Mouse (Mus musculus): ENCODE measurements at regions not wholly inside any gene's neighbourhood (a gene's known extent, or its start where the extent isn't known, plus 50 kb on each side); places are given as distances from the start of the nearest gene placed in this dataset.

DNA sequence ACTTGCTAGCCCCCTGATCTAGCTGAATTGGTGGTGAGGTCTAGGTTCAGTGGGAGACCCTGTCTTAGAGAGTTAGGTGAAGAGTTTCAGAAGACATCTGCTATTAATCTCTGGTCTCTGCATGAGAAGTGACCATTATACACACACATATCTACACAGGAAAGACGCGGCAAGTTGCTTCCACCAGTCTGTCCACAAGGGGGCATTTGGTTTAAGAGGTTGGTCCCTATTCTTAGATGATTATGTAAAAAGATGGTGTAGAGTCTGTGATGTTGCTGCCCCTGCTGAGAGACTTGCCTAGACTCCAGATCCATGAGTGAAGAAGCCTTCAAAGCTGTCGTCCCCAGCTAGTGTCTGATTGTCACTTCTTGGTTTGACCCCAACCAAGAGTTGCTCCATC lies 425.5 kb downstream of the Etnk1 start:
- DNase-seq (ENCODE audit: low spot score in 2 of 2), result no peak
- intact Hi-C loops (cut with DNase I), result no loop called here

DNA sequence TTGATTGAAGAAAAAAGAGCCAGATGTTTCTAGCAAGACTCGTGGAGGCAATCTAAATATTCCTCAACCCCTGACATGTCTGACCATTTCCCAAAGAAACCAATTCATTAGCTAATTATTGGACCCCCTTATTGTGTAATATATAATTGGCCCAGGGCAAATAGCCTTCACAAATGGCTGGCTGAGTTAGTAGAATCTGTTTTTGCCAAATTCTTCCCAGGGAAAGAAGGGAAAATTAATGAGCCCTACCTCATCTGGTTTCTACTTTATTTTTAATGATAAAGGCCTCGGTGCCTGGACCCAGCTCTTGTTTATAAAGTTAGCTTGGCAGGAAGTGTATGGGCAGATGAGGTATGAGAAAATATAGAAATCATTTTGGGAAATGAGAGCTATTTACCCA lies 428.5 kb downstream of the Etnk1 start:
- DNase-seq (ENCODE audit: low spot score in 2 of 2), result no peak
- intact Hi-C loops (cut with DNase I), result no loop called here

DNA sequence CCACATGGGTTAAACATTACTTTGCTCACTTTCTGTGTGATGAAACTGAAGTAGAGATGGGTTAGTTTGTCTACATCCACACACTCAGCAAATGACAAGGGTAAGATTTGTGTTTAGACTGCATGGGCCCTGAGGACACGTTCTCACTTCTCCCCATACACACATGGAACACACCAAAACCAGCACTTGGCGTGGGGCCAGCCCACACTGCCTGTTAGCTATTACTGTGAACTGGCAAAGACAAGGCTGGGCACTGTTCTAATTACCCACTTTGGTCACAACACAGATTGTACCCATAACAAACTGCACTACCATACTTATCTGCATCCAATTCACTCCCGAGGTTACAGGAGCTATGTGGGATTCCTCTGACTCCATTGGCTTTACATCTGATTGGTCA lies 430.4 kb downstream of the Etnk1 start:
- intact Hi-C loops (cut with DNase I), result no loop called here
- no peak for DNase-seq (ENCODE audit: low spot score in 2 of 2)

DNA sequence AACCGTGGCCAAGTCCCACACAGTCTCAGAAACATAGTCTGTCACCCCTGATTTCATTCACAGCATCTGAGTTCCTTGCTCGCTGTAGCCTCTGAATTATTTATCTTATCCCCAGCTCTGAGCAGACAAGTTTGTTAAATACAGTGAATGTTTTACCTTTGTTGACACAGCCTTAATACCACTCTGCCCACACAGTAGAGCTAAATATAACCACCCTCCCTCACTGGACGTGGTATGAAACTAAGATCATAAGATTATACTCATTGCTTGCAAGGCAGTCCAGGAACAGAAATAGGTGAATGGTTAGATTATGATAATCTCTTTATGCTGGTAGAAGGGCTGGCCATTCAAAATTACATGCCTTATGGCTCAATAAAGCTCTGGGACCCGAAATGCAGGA lies 431.9 kb downstream of the Etnk1 start:
- DNase-seq (ENCODE audit: low spot score in 2 of 2), result no peak
- intact Hi-C loops (cut with DNase I), result no loop called here

DNA sequence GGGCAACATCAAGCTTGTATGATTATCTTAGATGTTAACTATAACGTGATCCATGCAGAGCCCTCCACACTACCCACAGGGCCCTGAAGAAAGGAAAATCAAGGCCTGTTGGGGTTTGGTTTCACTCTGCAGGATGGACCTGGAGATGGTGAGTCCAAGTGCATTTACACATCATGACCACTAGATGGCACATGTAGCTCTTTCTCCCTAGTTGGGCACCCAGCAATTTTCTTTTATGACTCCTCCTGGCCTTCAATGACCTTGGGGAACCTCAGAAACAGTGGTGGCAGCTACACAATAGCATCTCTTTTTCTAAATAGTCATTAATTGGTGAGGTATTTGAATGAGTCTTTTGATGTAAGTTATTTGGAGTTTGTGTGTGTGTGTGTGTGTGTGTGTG lies 442.1 kb downstream of the Etnk1 start:
- no peak for DNase-seq (ENCODE audit: low spot score in 2 of 2)
- intact Hi-C loops (cut with DNase I), result no loop called here

DNA sequence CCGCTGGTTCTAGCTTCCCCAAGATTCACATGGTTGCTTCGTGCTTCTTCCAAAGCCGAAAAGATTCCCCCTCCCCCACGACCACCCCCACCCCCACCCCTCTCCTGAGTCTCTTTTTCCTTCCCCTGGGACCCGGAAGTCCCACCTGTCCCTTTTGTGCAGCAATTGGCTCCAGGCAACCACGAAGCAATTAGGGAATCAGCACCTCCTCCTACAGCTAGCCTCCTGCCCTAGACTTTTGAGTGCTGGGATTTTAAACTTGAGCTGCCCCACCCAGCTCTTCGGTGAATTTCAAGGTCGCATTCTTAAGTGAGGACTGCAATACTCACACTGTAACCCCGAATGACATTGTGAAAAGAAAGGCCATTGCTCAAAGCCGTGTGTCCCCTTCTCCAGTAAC lies 445.9 kb downstream of the Etnk1 start:
- intact Hi-C loops (cut with DNase I), result no loop called here
- no peak for DNase-seq (ENCODE audit: low spot score in 2 of 2)

DNA sequence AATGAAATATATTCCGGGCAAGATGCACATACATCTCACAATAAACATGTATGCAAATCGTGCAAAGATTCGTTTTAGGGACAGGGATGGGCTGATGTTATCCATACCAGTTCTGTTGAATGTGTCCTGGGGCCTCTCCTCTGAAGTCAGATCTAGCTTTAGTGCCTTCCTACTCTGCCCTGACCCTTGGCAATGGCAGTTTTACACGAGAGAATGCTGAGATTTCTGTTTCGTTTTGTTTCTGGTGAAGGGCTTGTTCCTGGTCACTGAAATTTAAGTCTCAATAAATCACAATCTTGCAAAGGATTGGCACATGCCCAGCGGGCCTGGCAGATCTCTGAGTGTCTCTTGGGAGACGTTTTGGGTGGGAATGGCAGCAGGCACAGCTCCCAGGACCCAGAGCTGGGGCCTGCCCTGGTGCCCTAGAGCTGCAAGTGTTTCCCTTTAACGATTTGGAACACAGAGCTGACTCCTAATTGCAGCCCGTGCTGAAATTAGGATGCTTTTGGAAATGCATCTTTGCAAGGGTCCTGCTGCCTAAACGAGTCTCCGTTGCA lies 447.5 kb downstream of the Etnk1 start:
- intact Hi-C loops (cut with DNase I), result no loop called here
- no peak for DNase-seq (ENCODE audit: low spot score in 2 of 2)

DNA sequence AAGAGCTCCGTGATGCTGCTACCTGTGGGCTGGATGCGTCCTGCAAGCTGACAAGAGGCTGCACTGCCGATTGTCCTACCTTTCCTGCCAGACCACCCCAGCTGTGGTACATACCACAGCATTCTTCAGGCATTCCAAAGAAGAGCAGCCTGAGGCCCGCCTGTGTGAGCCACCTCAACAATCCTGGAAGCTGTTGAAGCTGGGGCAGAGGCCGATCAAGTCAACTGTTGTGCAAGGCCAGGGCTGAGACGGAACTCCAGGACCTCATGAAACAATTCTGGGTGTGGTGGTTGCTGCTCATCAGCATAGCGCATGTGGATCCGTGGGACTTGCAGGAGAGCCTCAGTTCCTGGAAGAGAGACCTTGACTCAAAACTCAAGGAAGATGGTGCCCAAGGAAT lies 448.3 kb downstream of the Etnk1 start:
- intact Hi-C loops (cut with DNase I), result no loop called here
- DNase-seq (ENCODE audit: low spot score in 2 of 2), result no peak

DNA sequence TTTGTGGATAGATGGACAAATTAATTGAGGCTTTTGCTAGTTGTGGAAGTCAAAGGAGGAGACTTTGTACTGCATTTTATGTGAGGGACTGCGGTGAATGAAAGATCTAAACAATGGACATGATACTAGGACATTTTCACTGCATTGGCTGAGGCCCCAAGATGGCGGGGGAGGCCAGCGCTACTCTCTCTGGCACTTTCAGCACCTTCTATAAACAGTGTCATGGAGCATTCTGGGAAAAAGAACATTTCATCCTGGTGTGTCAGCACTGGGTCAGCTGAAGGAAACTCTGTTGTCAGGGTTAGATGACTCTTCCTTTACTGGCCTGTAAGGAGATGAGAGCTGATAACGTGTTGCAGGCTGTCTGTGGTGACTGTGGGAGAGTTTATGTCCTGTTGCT lies 449.4 kb downstream of the Etnk1 start:
- intact Hi-C loops (cut with DNase I), result no loop called here
- no peak for DNase-seq (ENCODE audit: low spot score in 2 of 2)

DNA sequence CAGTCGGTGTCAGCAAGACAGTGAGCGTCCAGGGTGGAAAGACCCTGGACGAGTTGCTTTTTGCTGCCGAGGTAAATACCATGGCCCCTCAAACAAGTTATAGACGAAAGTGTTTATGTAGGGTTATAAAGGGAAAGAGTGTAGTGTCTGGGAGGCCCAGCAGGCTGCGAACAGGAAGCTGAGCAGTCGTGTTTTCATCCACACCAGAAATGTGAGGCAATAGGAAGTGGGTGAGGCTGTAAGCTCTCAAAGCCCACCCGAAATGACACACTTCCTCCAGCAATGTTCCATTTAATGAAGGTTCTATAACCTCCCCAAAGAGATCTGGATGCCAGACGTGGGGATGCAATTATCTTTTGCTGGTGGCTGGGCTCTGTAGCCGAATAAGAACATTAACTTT lies 451.5 kb downstream of the Etnk1 start:
- DNase-seq (ENCODE audit: low spot score in 2 of 2), result no peak
- intact Hi-C loops (cut with DNase I), result no loop called here

DNA sequence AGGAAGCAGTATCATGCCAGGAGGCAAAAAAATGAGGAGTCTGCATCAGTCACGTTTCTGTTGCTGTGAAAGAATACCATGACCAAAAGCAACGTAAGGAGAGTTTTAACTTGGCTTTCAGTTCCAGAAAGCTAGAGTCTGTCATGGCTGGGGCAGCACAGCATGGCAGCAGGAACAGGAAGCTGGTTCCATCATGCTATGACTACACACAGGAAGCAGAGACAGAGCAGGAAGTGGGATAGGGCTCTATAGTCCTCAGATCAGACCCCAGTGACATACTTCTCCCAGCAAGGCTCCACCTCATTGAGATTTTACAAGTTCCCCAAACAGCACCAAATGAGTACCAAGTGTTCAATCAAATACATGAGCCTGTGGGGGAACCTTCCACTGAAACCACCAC lies 453.6 kb downstream of the Etnk1 start:
- intact Hi-C loops (cut with DNase I), result no loop called here

DNA sequence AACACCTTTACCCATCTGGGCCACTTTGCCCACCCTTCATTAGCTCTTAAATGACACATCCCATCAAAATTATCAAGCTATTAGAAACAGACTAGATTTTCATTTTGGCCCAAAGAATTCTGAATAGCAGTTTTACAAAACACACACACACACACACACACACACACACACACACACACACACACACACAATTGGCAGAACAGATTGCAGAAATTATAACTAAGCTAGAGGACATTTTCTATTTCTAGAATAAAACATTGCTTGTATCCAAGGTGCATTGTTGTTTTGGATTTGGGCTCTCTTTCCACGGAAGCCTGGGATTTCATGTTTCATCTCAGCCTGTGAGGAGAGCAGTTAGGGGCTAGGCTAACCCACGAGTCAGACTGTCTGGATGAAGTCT lies 455.1 kb downstream of the Etnk1 start:
- no peak for DNase-seq (ENCODE audit: low spot score in 2 of 2)
- intact Hi-C loops (cut with DNase I), result no loop called here

More for the DNA sequence above, 453.6 kb downstream of the Etnk1 start:
- no peak for DNase-seq (ENCODE audit: low spot score in 2 of 2)

DNA sequence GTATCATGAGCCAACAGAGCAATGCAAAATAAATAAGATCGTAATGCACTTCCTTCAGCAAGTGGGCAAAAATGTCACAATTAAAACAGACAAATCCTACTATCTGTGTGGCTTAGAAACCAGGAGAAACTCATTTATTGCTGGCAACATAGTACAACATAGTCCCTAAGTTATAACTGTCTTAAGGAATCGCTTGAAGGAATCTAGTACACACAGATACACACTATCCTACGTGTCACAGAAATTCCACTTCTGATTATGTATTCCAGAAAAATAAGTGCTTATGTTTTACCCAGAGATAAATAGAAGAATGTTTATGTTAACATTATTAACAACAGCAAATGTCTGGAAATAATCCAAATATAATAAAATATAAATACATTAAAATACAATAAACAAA lies 457.9 kb downstream of the Etnk1 start:
- no peak for DNase-seq (ENCODE audit: low spot score in 2 of 2)
- intact Hi-C loops (cut with DNase I), result no loop called here

DNA sequence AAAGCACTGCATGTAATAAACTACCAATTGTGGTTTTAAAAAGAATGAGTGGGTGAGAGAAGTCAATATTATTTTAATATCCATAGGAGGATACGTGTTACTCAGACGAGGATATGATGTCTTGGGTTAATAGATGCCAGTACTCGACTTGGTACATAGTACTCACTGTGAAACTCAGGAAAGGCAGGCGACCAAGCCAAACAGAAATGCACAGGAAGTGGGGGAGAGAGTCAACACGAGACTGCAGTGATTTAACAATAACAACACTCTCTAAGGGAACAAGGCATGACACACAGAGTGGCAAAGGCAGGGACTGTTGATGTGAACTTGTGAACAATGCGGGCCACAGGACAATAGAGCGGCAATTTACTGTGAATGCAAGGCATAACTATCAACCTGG lies 464.6 kb downstream of the Etnk1 start:
- no peak for DNase-seq (ENCODE audit: low spot score in 2 of 2)
- intact Hi-C loops (cut with DNase I), result no loop called here

DNA sequence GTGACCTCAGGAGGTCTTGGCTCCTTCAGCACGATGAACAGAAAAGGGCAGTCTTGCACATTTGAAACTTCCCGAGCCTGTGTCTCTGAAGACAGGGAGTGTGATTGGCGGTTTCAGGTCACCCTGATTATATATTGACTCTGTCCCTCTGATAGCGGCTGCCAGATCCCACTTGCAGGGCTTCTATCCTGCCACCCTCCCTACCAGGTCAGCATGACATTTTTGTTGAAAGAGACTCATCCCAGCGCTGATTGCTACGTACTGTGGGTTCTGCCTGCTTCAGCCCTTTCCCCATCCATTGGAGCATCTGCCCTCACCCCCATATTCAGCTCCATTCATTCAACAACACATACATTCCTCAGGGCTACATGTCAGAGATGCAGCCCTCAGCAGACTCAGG lies 466.7 kb downstream of the Etnk1 start:
- DNase-seq (ENCODE audit: low spot score in 2 of 2), result no peak
- intact Hi-C loops (cut with DNase I), result no loop called here

DNA sequence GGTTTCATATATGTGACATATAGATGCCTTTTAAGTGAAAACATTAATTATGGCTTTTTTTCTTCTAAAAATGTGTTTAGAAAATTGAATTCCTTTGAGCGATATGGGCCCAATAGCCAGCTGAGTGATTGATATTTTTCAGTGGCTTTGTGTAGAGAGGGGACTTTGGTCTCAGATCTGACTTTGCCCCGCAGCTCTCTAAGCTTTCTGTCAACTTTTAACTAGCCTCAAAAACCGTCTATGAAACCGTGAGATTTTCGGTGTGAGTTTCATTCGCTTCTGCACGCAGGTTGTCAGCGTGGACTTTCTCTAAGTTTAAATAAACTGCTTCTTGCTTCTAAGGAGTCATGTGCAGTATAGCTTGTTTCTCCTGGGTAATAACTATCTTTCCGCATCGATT lies 467.3 kb downstream of the Etnk1 start:
- intact Hi-C loops (cut with DNase I), result no loop called here
- no peak for DNase-seq (ENCODE audit: low spot score in 2 of 2)

DNA sequence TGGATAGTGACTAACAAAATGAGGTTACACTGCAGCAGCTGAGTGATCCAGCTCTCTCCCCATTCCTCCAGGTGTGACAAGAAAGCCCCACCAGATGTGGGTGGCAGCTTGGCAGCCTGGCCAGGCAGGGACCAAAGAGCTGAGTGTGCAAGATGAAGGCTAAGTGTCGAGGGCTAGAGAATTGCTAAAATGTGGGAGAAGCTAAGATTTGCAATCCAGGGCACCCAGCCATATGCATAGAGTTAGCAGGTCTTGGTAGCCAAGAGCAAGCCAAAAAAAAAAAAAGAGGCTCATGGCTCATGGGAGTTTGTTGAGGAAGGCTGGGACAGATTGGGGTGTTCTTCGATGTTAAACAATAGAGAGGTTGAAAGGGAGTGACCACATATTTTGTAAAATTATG lies 468.0 kb downstream of the Etnk1 start:
- no peak for DNase-seq (ENCODE audit: low spot score in 2 of 2)
- intact Hi-C loops (cut with DNase I), result no loop called here

DNA sequence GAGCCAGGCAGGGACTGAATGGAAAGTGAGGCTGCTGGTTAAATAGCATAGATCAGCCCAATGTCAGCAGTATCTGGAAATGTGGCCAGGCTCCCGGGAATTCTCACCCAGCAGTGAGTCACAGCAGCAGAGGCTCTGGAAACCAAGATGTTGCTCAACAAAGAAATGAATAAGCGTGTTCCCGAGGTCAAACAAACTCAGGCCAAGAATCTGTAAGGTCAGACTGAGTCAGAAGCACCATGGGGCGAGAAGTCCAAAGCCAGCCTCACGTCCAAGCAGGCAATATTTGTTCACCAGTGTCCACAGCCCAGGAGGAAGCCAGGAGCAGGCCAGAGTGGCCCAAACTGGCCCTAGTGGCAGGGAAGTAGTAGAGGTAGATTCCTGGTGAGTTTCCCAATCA lies 473.6 kb downstream of the Etnk1 start:
- DNase-seq (ENCODE audit: low spot score in 2 of 2), result no peak
- intact Hi-C loops (cut with DNase I), result no loop called here

DNA sequence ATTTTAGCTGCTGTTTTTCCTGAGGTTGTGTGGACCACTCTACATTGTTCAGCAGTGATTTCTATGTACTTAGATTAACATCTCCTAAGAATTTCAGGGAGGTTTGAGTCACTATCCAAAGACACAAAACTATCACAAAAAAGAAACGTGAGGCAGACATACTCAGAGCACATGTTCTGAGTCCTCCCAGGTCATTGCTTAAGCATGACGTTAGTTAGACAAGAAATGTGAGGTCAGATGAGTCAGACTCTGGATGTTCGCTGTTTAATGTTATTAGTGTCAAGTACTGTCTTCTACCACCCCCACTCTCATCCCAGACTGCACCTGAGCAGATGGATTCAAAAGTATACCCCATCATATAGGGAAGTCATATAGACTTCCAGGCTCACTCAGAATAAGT lies 475.0 kb downstream of the Etnk1 start:
- intact Hi-C loops (cut with DNase I), result no loop called here
- DNase-seq (ENCODE audit: low spot score in 2 of 2), result no peak

DNA sequence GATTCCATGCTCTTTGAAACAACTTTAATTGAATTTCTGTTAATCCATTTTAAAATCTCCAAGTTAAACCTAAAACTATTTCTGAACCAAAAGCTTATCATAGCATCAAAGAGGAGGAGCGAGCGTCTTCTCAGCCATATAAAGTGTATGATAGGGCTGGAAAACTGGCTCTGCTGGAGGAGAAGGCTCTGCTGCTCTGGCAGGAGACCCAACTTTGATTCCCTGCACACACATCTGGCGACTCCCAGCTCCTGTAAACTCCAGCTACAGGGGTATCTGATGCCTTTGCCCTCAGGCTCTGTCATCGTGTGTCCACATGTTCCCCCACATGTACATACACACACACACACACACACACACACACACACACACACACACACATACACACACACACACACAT lies 479.0 kb downstream of the Etnk1 start:
- no peak for DNase-seq (ENCODE audit: low spot score in 2 of 2)
- intact Hi-C loops (cut with DNase I), result no loop called here

DNA sequence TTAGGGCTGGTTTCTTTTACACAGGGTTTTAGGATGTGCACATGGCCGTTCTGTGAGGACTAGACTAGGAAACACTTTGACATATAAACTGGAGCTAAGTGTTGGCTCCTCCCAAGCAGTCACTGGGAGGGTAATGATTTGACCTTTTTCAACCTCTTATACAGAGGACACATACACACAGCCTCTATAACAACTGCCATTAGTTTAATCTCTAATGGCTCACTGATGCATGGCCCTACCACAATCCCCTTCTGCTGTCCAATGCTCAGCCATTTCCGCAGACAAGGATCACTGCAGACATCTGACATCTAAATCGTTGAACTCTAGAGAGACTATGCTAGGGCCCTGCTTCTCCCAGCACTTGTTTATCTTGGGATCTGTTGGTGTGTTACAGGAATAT lies 481.5 kb downstream of the Etnk1 start:
- intact Hi-C loops (cut with DNase I), result no loop called here

DNA sequence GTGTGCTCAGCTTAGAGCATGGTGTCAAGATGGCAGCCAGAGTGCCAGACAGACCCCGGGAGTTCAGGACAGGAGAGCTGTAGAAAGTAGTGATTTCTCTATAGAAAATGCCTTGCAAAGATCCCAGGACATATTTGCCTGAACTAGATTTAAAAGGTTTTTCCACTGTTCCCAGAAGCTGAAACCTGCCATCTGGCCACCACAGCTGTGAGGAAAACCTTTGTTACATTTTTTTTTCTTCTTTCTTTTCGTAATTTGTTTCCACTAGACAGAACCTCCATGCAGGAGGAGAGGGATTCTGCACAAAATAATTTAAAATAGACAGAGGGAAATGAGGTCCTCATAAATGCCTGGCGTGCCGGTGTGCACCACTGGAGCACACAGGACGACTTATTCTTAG lies 489.6 kb downstream of the Etnk1 start:
- peak; percentile 18 for DNase-seq (ENCODE audit: low spot score in 2 of 2)
- intact Hi-C loops (cut with DNase I), result no loop called here

More for the DNA sequence above, 481.5 kb downstream of the Etnk1 start:
- no peak for DNase-seq (ENCODE audit: low spot score in 2 of 2)

DNA sequence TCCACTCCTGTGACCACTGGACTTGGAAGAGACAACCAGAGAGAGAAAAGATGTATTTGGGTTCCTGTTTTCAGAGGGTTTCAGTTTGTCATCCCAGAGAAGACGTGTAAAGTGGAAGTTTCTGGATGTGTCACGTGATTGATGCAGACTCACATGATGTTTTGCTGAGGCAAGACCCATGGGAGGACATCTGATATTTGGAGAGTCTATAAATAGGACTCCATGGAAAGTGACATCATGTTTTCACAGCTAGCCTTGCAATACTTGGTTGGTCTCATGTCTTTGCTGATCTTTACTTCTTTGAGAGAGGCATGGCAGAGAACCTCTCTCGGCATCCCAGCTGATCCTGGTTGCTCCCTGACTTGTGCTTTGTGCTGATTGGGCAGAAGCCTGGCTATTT lies 493.8 kb downstream of the Etnk1 start:
- intact Hi-C loops (cut with DNase I), result no loop called here
- no peak for DNase-seq (ENCODE audit: low spot score in 2 of 2)
